10 mouse cellular contexts compared by ENCODE assay signal in genomic region chr17:75014601-75015356, GRCm38 (mm10). TPM values are rescaled to one million over a fixed set of nuclear protein-coding genes. Genes with fewer than 3 reads are reported as not detected.
DNase-seq lines count a peak whose midpoint lies in the region; ATAC-seq and TF ChIP-seq lines count a peak whose summit lies in the region.
"Had no signal": no experiment of that assay in that cellular context is flagged by ENCODE, and none has a peak within 500 bp of the region (broad histone marks: within the 10 kb centered on the region; RNA-seq: fewer than 3 reads in every experiment).

No protein-coding gene starts in this region.

- no peaks in the 10 kb centered on the region for H3K9me3 ChIP-seq in intestine, embryonic 15.5 days
- no peaks in the 10 kb centered on the region for H3K9me3 ChIP-seq in limb, embryonic 15.5 days
- H3K9me3 ChIP-seq: embryonic facial prominence, embryonic 12.5 days had no signal

- peak; percentile 50 for DNase-seq in kidney, adult 2 months
- no peak for DNase-seq in kidney, adult 18-20 months
- DNase-seq in embryo, embryonic 11 days = peak; percentile 59
- DNase-seq in cerebellum, postnatal 25 days = no peak
- no peak for DNase-seq in thymus, postnatal 10 days (ENCODE audit: low spot score in 2 of 2)
- DNase-seq: thymus, postnatal 25 days had no signal

- ATAC-seq in intestine, embryonic 15.5 days = peak; percentile 47
- peak; percentile 59; the same call in 1 of the 2 replicates for ATAC-seq in limb, embryonic 15.5 days (ENCODE audit: insufficient number of reproducible peaks, low FRiP score, low TSS enrichment, low read depth)

- no peak overlapping the region for H3K9ac ChIP-seq in intestine, embryonic 15.5 days
- H3K9ac ChIP-seq in limb, embryonic 15.5 days = no peak overlapping the region
- H3K9ac ChIP-seq: embryonic facial prominence, embryonic 12.5 days had no signal

- H3K4me3 ChIP-seq in kidney, adult 2 months (ENCODE audit: insufficient read depth, low read depth, low read length) = no peak overlapping the region
- H3K4me3 ChIP-seq in intestine, embryonic 15.5 days (replicated peaks) = no peak overlapping the region
- H3K4me3 ChIP-seq in limb, embryonic 15.5 days = no peak overlapping the region
- H3K4me3 ChIP-seq: embryonic facial prominence, embryonic 12.5 days had no signal

- H3K27ac ChIP-seq in kidney, adult 2 months (ENCODE audit: insufficient read depth, low read depth, low read length) = no peak overlapping the region
- 0 out of 2 replicates have a peak overlapping the region, but pooled peaks have one; percentile 54 for H3K27ac ChIP-seq in intestine, embryonic 15.5 days
- H3K27ac ChIP-seq in limb, embryonic 15.5 days = peak overlapping the region; percentile 50; the same call in 1 of the 2 replicates
- H3K27ac ChIP-seq: embryonic facial prominence, embryonic 12.5 days; macrophage had no signal

- no peaks in the 10 kb centered on the region for H3K27me3 ChIP-seq in kidney, adult 2 months (replicated peaks; ENCODE audit: control insufficient read depth, insufficient read depth, low read length)
- H3K27me3 ChIP-seq in intestine, embryonic 15.5 days (replicated peaks) = no peaks in the 10 kb centered on the region
- H3K27me3 ChIP-seq in limb, embryonic 15.5 days = no peaks in the 10 kb centered on the region
- H3K27me3 ChIP-seq: embryonic facial prominence, embryonic 12.5 days had no signal

- TF ChIP-seq CTCF in kidney, adult 2 months (conservative IDR thresholded peaks at IDR 0.05; ENCODE audit: insufficient read depth, insufficient read length, low read depth, low read length) = no peak

- 48% methylated on average over 24 of the region's 24 CpGs for WGBS in kidney, adult 2 months
- WGBS in intestine, embryonic 15.5 days = 31% methylated on average over 24 of the region's 24 CpGs
- 44% methylated on average over 24 of the region's 24 CpGs for WGBS in limb, embryonic 15.5 days

- no peaks in the 10 kb centered on the region for H3K4me1 ChIP-seq in kidney, adult 2 months (ENCODE audit: control insufficient read depth, insufficient read depth, low read length)
- H3K4me1 ChIP-seq in intestine, embryonic 15.5 days (replicated peaks) = peaks cover 11% of the 10 kb centered on the region
- H3K4me1 ChIP-seq in limb, embryonic 15.5 days = peaks cover 27% of the 10 kb centered on the region

- no peak overlapping the region for H3K4me2 ChIP-seq in intestine, embryonic 15.5 days (replicated peaks)
- no peak overlapping the region for H3K4me2 ChIP-seq in limb, embryonic 15.5 days
- H3K4me2 ChIP-seq: embryonic facial prominence, embryonic 12.5 days had no signal

- no peak for TF ChIP-seq POLR2A in kidney, adult 2 months (IDR thresholded peaks at IDR 0.05; ENCODE audit: low read depth, low read length)

- H3K36me3 ChIP-seq in kidney, adult 2 months (ENCODE audit: control insufficient read depth, insufficient read depth, low read length) = no peaks in the 10 kb centered on the region
- H3K36me3 ChIP-seq in intestine, embryonic 15.5 days = no peaks in the 10 kb centered on the region
- H3K36me3 ChIP-seq in limb, embryonic 15.5 days = peaks cover 4% of the 10 kb centered on the region; the same call in 1 of the 2 replicates

RNA-seq across cellular contexts. Expression of gene Ltbp1, which starts 9.4 kb away (rescaled TPM):
- 8.8 and 10.2 TPM in 2 replicates for polyA plus RNA-seq in kidney, adult 2 months (2012; rRNA removed)
- 17.7 and 18.8 TPM in 2 replicates for polyA plus RNA-seq in intestine, embryonic 15.5 days (2015; fragmentation: Nextera tagmentation; extraction: Ambion mirVana)
- 65.8 and 78.6 TPM in 2 replicates for polyA plus RNA-seq in limb, embryonic 15.5 days (2015; fragmentation: Nextera tagmentation; extraction: Ambion mirVana)

Comparison
In these comparisons a context has a peak if more than half of its experiments do, and no peak if none do; other contexts are left out.
1. DNase-seq: peak in kidney, adult 2 months (single experiment) and embryo, embryonic 11 days (single experiment); none in kidney, adult 18-20 months (single experiment), cerebellum, postnatal 25 days (0 of 2) and thymus, postnatal 10 days (0 of 2).